Mouse (Mus musculus) stomach, embryonic 16.5 days (tissue): ENCODE measurements around the gene 4930562C15Rik. TPM values are rescaled to one million over a fixed set of nuclear protein-coding genes. Genes with fewer than 3 reads are reported as not detected.

Experiments
- ATAC-seq: fragments of 200-750 bp; cut with Nextera tagmentation; 2 replicates; pipeline ENCODE4 v1.8.0; 2017; ENCODE audit warnings: moderate number of reproducible peaks, moderate TSS enrichment; ENCODE audit not compliant: insufficient read depth, low FRiP score
- H3K27ac ChIP-seq: fragments of 300-500 bp; sonication (generic); 2 replicates; pipeline ENCODE4 v1.5.1; 2014; ENCODE audit warnings: low read length
- H3K27me3 ChIP-seq: fragments of 300-500 bp; sonication (generic); 2 replicates; pipeline ENCODE4 v1.6.1; 2014; ENCODE audit warnings: low read length, control low read depth, mixed read lengths; ENCODE audit not compliant: control insufficient read depth, insufficient read depth
- H3K36me3 ChIP-seq: fragments of 300-500 bp; sonication (generic); 2 replicates; pipeline ENCODE4 v1.6.1; 2014; ENCODE audit warnings: low read length; ENCODE audit not compliant: control insufficient read depth, insufficient read depth
- H3K4me1 ChIP-seq: fragments of 300-500 bp; sonication (generic); 2 replicates; pipeline ENCODE4 v1.6.1; 2014; ENCODE audit warnings: low read length, control low read depth, mixed read lengths; ENCODE audit not compliant: control insufficient read depth, insufficient read depth
- H3K4me2 ChIP-seq: fragments of 300-500 bp; sonication (generic); 2 replicates; pipeline ENCODE4 v1.6.1; 2014; ENCODE audit warnings: low read depth, low read length, mixed read lengths
- H3K4me3 ChIP-seq: fragments of 300-500 bp; sonication (generic); replicated peaks from 2 replicates; pipeline ENCODE4 v1.5.1; 2014; ENCODE audit warnings: mild to moderate bottlenecking, low read length
- H3K9ac ChIP-seq: fragments of 300-500 bp; sonication (generic); 2 replicates; pipeline ENCODE4 v1.6.1; 2014; ENCODE audit warnings: low read length
- H3K9me3 ChIP-seq: fragments of 300-500 bp; sonication (generic); replicated peaks from 2 replicates; pipeline ENCODE4 v1.6.1; 2016; ENCODE audit warnings: low read length, control low read depth; ENCODE audit not compliant: control insufficient read depth
- WGBS: fragments of 180-500 bp; shearing (Covaris S2); extraction: QIAGEN DNeasy Blood & Tissue Kit; methylation state at CpG from one replicate; pipeline ENCODE4 v1.1.7; 2014; 5-methylcytosine and 5-hydroxymethylcytosine counted together
- polyA plus RNA-seq: library from polyadenylated mRNA; unstranded; fragments of >200 nt; fragmentation: Nextera tagmentation; extraction: Ambion mirVana; gene quantifications from 2 replicates; pipeline ENCODE4 v1.2.1, GENCODE M21; 2015

4930562C15Rik gene
- polyA plus RNA-seq, 1 experiment from 2014 or later, result 0.27 TPM

GRCm38 (mm10) chr16:4915931-4916330 is 80.7 kb downstream of the 4930562C15Rik start:
- Histone ChIP-seq H3K27me3 (no peaks in the 10 kb centered on the region), H3K9me3 (no peaks in the 10 kb centered on the region), H3K4me3 (no peak overlapping the region), H3K9ac (no peak overlapping the region), H3K36me3 (peaks cover 18% of the 10 kb centered on the region), H3K4me1 (peaks cover 7% of the 10 kb centered on the region; the same call in 1 of the 2 replicates), H3K27ac (no peak overlapping the region), H3K4me2 (no peak overlapping the region)
- no peak for ATAC-seq
- WGBS, result 80% methylated on average over 3 of the region's 3 CpGs

- Histone ChIP-seq H3K4me1 (peaks cover 7% of the 10 kb centered on the region; the same call in 1 of the 2 replicates), H3K4me2 (no peak overlapping the region), H3K27me3 (no peaks in the 10 kb centered on the region), H3K4me3 (no peak overlapping the region), H3K36me3 (peaks cover 17% of the 10 kb centered on the region), H3K9me3 (no peaks in the 10 kb centered on the region), H3K9ac (no peak overlapping the region), H3K27ac (no peak overlapping the region)
- ATAC-seq, result no peak
- 88% methylated on average over 2 of the region's 2 CpGs for WGBS
These were observed 81.4 kb downstream of the 4930562C15Rik start for GRCm38 (mm10) chr16:4916608-4917007.

Other genes with a start within 250 kb of the 4930562C15Rik start
- 18.7 and 21.7 TPM in 2 replicates for gene Glis2, start 240.7 kb upstream of the 4930562C15Rik start, polyA plus RNA-seq
- gene Pam16, start 210.4 kb upstream of the 4930562C15Rik start, polyA plus RNA-seq, result 47.9 and 75.3 TPM in 2 replicates
- 18.3 and 18.4 TPM in 2 replicates for gene Vasn, start 195.5 kb upstream of the 4930562C15Rik start, polyA plus RNA-seq
- gene Dnaja3, start 195.4 kb upstream of the 4930562C15Rik start, polyA plus RNA-seq, result 73.1 and 76.6 TPM in 2 replicates
- gene Coro7, start 155.6 kb upstream of the 4930562C15Rik start, polyA plus RNA-seq, result 19.7 and 20.6 TPM in 2 replicates
- 44.7 and 45.6 TPM in 2 replicates for gene Nmral1, start 116.1 kb upstream of the 4930562C15Rik start, polyA plus RNA-seq
- 83.3 and 85.2 TPM in 2 replicates for gene Hmox2, start 109.1 kb upstream of the 4930562C15Rik start, polyA plus RNA-seq
- 75.8 and 82.0 TPM in 2 replicates for gene Cdip1, start 45.1 kb upstream of the 4930562C15Rik start, polyA plus RNA-seq
- gene Ubald1, start 44.9 kb downstream of the 4930562C15Rik start, polyA plus RNA-seq, result 31.5 and 36.3 TPM in 2 replicates
- 81.1 and 87.7 TPM in 2 replicates for gene Mgrn1, start 50.8 kb downstream of the 4930562C15Rik start, polyA plus RNA-seq
- gene Nudt16l1, start 103.3 kb downstream of the 4930562C15Rik start, polyA plus RNA-seq, result 125 and 136 TPM in 2 replicates
- gene Anks3, start 128.8 kb downstream of the 4930562C15Rik start, polyA plus RNA-seq, result 48.6 and 54.3 TPM in 2 replicates
- not detected in 2 replicates for gene Sept12, start 162.4 kb downstream of the 4930562C15Rik start, polyA plus RNA-seq
- gene Smim22, start 171.9 kb downstream of the 4930562C15Rik start, polyA plus RNA-seq, result 57.6 and 68.8 TPM in 2 replicates
- 50.6 and 51.9 TPM in 2 replicates for gene Rogdi, start 178.1 kb downstream of the 4930562C15Rik start, polyA plus RNA-seq
- 139 and 142 TPM in 2 replicates for gene Glyr1, start 214.4 kb downstream of the 4930562C15Rik start, polyA plus RNA-seq
- 11.7 and 13.3 TPM in 2 replicates for gene Ubn1, start 214.6 kb downstream of the 4930562C15Rik start, polyA plus RNA-seq